Mouse (Mus musculus): ENCODE measurements around the gene Gm20388. TPM values are rescaled to one million over a fixed set of nuclear protein-coding genes. Genes with fewer than 3 reads are reported as not detected.

Gm20388 gene
- total RNA-seq, 1 experiment = 27.0 TPM

GRCm38 (mm10) chr8:122338852-122339251 lies 2428.2 kb downstream of the Gm20388 start:
- in situ Hi-C loops (cut with MboI; ENCODE audit: low sequenced_read_pairs in 2 of 2, unreplicated experiment in 2 of 2) = loop anchor here in 1 of 2 experiments (10.0 kb wide), 1 partner anchor 64 kb away; no protein-coding TSS in a partner anchor
- Histone ChIP-seq H3K36me3 (ENCODE audit: control insufficient read depth, insufficient read depth, low read length, poor library complexity, severe bottlenecking) (no peaks in the 10 kb centered on the region), H3K4me3 (ENCODE audit: insufficient read depth in 1 of 2, low read depth in 1 of 2, low read length in 2 of 2, poor library complexity in 1 of 2, severe bottlenecking in 1 of 2) (no peak overlapping the region), H3K27ac (ENCODE audit: insufficient read depth, low read depth, low read length, poor library complexity, severe bottlenecking) (no peak overlapping the region), H3K9ac (ENCODE audit: insufficient read depth, low read depth, low read length, poor library complexity, severe bottlenecking) (no peak overlapping the region), H3K4me1 (ENCODE audit: control insufficient read depth in 2 of 2, insufficient read depth in 2 of 2, low read length in 2 of 2, poor library complexity in 1 of 2) (peaks cover 2 to 6% of the 10 kb centered on the region in 2 experiments; a peak in 3 of 4 replicates), H3K9me3 (ENCODE audit: control insufficient read depth, insufficient read depth, low read depth, low read length) (no peaks in the 10 kb centered on the region)
- DNase-seq (ENCODE audit: low read depth, low spot score) = no peak
- TF ChIP-seq ZNF384 (IDR thresholded peaks at IDR 0.05; ENCODE audit: low read depth, low read length) (no peak), MAFK (IDR thresholded peaks at IDR 0.05; ENCODE audit: insufficient read depth, low read depth, low read length) (no peak), HCFC1 (IDR thresholded peaks at IDR 0.05; ENCODE audit: borderline replicate concordance, insufficient read depth, low read length) (no peak), CHD2 (IDR thresholded peaks at IDR 0.05; ENCODE audit: low read depth, low read length) (no peak), ZC3H11A (IDR thresholded peaks at IDR 0.05; ENCODE audit: borderline replicate concordance, low read depth, low read length) (no peak)

GRCm38 (mm10) chr8:122340761-122341160 lies 2430.1 kb downstream of the Gm20388 start:
- no peak for DNase-seq (ENCODE audit: low read depth, low spot score)
- TF ChIP-seq CHD2 (IDR thresholded peaks at IDR 0.05; ENCODE audit: low read depth, low read length) (no peak), ZNF384 (IDR thresholded peaks at IDR 0.05; ENCODE audit: low read depth, low read length) (no peak), ZC3H11A (IDR thresholded peaks at IDR 0.05; ENCODE audit: borderline replicate concordance, low read depth, low read length) (no peak), MAFK (IDR thresholded peaks at IDR 0.05; ENCODE audit: insufficient read depth, low read depth, low read length) (no peak), HCFC1 (IDR thresholded peaks at IDR 0.05; ENCODE audit: borderline replicate concordance, insufficient read depth, low read length) (no peak)
- H3K27ac ChIP-seq (ENCODE audit: insufficient read depth, low read depth, low read length, poor library complexity, severe bottlenecking) = no peak overlapping the region
- no peak overlapping the region for H3K9ac ChIP-seq (ENCODE audit: insufficient read depth, low read depth, low read length, poor library complexity, severe bottlenecking)
- peaks cover 2 to 14% of the 10 kb centered on the region in 2 experiments; a peak in 3 of 4 replicates for H3K4me1 ChIP-seq (ENCODE audit: control insufficient read depth in 2 of 2, insufficient read depth in 2 of 2, low read length in 2 of 2, poor library complexity in 1 of 2)
- no peaks in the 10 kb centered on the region for H3K9me3 ChIP-seq (ENCODE audit: control insufficient read depth, insufficient read depth, low read depth, low read length)
- no peaks in the 10 kb centered on the region for H3K36me3 ChIP-seq (ENCODE audit: control insufficient read depth, insufficient read depth, low read length, poor library complexity, severe bottlenecking)
- in situ Hi-C loops (cut with MboI; ENCODE audit: low sequenced_read_pairs in 2 of 2, unreplicated experiment in 2 of 2) = no loop called here
- H3K4me3 ChIP-seq (ENCODE audit: insufficient read depth in 1 of 2, low read depth in 1 of 2, low read length in 2 of 2, poor library complexity in 1 of 2, severe bottlenecking in 1 of 2) = no peak overlapping the region

GRCm38 (mm10) chr8:122341790-122342189 lies 2431.1 kb downstream of the Gm20388 start:
- no peak for TF ChIP-seq HCFC1 (IDR thresholded peaks at IDR 0.05; ENCODE audit: borderline replicate concordance, insufficient read depth, low read length)
- TF ChIP-seq ZNF384 (IDR thresholded peaks at IDR 0.05; ENCODE audit: low read depth, low read length) = no peak
- TF ChIP-seq MAFK (IDR thresholded peaks at IDR 0.05; ENCODE audit: insufficient read depth, low read depth, low read length) = no peak
- TF ChIP-seq ZC3H11A (IDR thresholded peaks at IDR 0.05; ENCODE audit: borderline replicate concordance, low read depth, low read length) = no peak
- no peak for TF ChIP-seq CHD2 (IDR thresholded peaks at IDR 0.05; ENCODE audit: low read depth, low read length)
- DNase-seq (ENCODE audit: low read depth, low spot score) = no peak
- in situ Hi-C loops (cut with MboI; ENCODE audit: low sequenced_read_pairs in 2 of 2, unreplicated experiment in 2 of 2) = no loop called here
- peaks cover 2 to 14% of the 10 kb centered on the region in 2 experiments; a peak in 3 of 4 replicates for H3K4me1 ChIP-seq (ENCODE audit: control insufficient read depth in 2 of 2, insufficient read depth in 2 of 2, low read length in 2 of 2, poor library complexity in 1 of 2)
- no peaks in the 10 kb centered on the region for H3K36me3 ChIP-seq (ENCODE audit: control insufficient read depth, insufficient read depth, low read length, poor library complexity, severe bottlenecking)
- no peaks in the 10 kb centered on the region for H3K9me3 ChIP-seq (ENCODE audit: control insufficient read depth, insufficient read depth, low read depth, low read length)
- no peak overlapping the region for H3K4me3 ChIP-seq (ENCODE audit: insufficient read depth in 1 of 2, low read depth in 1 of 2, low read length in 2 of 2, poor library complexity in 1 of 2, severe bottlenecking in 1 of 2)
- no peak overlapping the region for H3K27ac ChIP-seq (ENCODE audit: insufficient read depth, low read depth, low read length, poor library complexity, severe bottlenecking)
- H3K9ac ChIP-seq (ENCODE audit: insufficient read depth, low read depth, low read length, poor library complexity, severe bottlenecking) = no peak overlapping the region

DNA sequence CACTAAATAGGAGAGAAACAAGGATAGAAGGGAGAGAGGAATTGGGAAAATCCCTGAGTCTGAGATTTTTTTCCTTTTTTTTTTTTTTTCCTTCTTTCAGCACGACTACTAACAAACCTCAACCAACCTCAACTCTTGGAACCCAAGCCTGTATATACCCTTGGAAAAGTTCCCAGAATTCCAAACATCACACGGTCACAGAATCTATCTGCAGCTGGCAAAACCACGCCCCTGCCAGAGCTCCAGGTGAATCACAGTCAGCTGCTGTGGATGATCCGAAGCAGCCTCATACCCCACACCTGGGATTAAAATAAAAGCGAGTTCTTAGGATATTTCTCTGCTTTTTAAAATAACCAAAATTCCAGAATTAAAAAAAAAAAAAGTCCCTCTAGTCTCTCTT lies 2431.7 kb downstream of the Gm20388 start:
- Histone ChIP-seq H3K4me1 (ENCODE audit: control insufficient read depth in 2 of 2, insufficient read depth in 2 of 2, low read length in 2 of 2, poor library complexity in 1 of 2) (peaks cover 2 to 14% of the 10 kb centered on the region in 2 experiments; a peak in 3 of 4 replicates), H3K36me3 (ENCODE audit: control insufficient read depth, insufficient read depth, low read length, poor library complexity, severe bottlenecking) (no peaks in the 10 kb centered on the region), H3K9me3 (ENCODE audit: control insufficient read depth, insufficient read depth, low read depth, low read length) (no peaks in the 10 kb centered on the region), H3K9ac (ENCODE audit: insufficient read depth, low read depth, low read length, poor library complexity, severe bottlenecking) (no peak overlapping the region), H3K4me3 (ENCODE audit: insufficient read depth in 1 of 2, low read depth in 1 of 2, low read length in 2 of 2, poor library complexity in 1 of 2, severe bottlenecking in 1 of 2) (no peak overlapping the region), H3K27ac (ENCODE audit: insufficient read depth, low read depth, low read length, poor library complexity, severe bottlenecking) (no peak overlapping the region)
- DNase-seq (ENCODE audit: low read depth, low spot score) = no peak
- in situ Hi-C loops (cut with MboI; ENCODE audit: low sequenced_read_pairs in 2 of 2, unreplicated experiment in 2 of 2) = no loop called here
- TF ChIP-seq ZC3H11A (IDR thresholded peaks at IDR 0.05; ENCODE audit: borderline replicate concordance, low read depth, low read length) (no peak), CHD2 (IDR thresholded peaks at IDR 0.05; ENCODE audit: low read depth, low read length) (no peak), ZNF384 (IDR thresholded peaks at IDR 0.05; ENCODE audit: low read depth, low read length) (no peak), MAFK (IDR thresholded peaks at IDR 0.05; ENCODE audit: insufficient read depth, low read depth, low read length) (no peak), HCFC1 (IDR thresholded peaks at IDR 0.05; ENCODE audit: borderline replicate concordance, insufficient read depth, low read length) (no peak)
